Mouse (Mus musculus): ENCODE results near the gene Olfr509.

DNA sequence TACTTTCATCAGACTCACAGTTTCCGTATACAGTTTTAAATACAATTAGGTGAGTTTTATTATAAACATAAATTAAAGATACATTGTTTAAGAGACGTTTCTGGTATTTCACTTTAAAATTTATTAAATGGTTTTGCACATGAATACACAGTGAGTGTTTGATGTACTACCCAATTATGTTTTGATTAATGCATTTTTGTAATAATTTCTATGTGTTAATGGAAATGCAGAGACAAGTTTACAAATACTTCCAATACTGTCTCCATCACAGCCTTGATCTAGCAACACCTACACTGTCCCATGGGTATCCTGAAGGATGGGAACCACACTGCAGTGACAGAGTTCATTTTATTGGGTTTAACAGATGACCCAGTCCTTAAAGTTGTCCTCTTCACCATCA lies 30.2 kb downstream of the Olfr509 start, which contains the start of gene Olfr507:
- TF ChIP-seq CTCF (IDR thresholded peaks at IDR 0.05; ENCODE audit: borderline replicate concordance, insufficient read depth, low read length): no peak
- no peak for TF ChIP-seq POLR2A (IDR thresholded peaks at IDR 0.05; ENCODE audit: low read depth, low read length)

All from embryonic fibroblast, embryonic 13.5 days (primary cell).